Mouse (Mus musculus): Measurements from ENCODE around the gene 2310039H08Rik.

GRCm38 (mm10) chr17:46767868-46768267 lies 4.6 kb upstream of the 2310039H08Rik start:
- no peak for TF ChIP-seq CTCF (IDR thresholded peaks at IDR 0.05; ENCODE audit: insufficient read depth, low read length)
- no peak for TF ChIP-seq POLR2A (IDR thresholded peaks at IDR 0.05; ENCODE audit: borderline replicate concordance, extremely low read depth, low read depth, low read length)
